ENCODE assay signal across 8 mouse cellular contexts in the genomic region with DNA sequence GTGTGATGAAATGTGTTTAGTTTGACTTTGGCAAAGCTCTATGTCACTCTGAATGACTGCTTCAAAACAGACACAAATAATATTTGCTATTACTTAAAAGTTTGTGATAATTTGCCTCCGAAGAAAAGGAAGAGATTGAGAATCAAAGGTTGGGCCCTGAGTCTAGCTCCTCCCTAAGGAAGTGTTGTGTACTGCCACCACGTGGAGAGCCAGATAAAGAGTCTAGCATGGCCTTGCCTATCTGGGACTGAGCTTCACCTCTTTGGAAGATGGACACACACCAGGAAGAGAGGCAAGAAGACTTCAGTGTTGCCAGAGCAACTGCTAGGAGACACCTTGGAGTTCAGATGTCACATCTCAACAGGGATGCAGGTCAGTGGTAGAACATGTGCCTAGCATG.
DNase-seq lines count a peak whose midpoint lies in the region; ATAC-seq and TF ChIP-seq lines count a peak whose summit lies in the region.
"Had no signal": no experiment of that assay in that cellular context is flagged by ENCODE, and none has a peak within 500 bp of the region (broad histone marks: within the 10 kb centered on the region; RNA-seq: fewer than 3 reads in every experiment).

No protein-coding gene starts in this region.

- peaks cover 4% of the 10 kb centered on the region; the same call in 1 of the 2 replicates for H3K4me1 ChIP-seq in midbrain, embryonic 11.5 days (ENCODE audit: control insufficient read depth, insufficient read depth, low read length)
- no peaks in the 10 kb centered on the region for H3K4me1 ChIP-seq in midbrain, embryonic 15.5 days
- H3K4me1 ChIP-seq in ES-E14 (ENCODE audit: control insufficient read depth in 2 of 2, insufficient read depth in 2 of 2, low read length in 2 of 2, poor library complexity in 1 of 2) = no peaks in the 10 kb centered on the region
- H3K4me1 ChIP-seq in liver, postnatal 0 days (ENCODE audit: insufficient read depth) = peaks cover 9% of the 10 kb centered on the region
- H3K4me1 ChIP-seq: liver, embryonic 15.5 days had no signal

- WGBS in midbrain, embryonic 11.5 days = 48% methylated on average over 2 of the region's 2 CpGs
- WGBS in midbrain, embryonic 15.5 days = 30% methylated on average over 2 of the region's 2 CpGs
- WGBS in liver, postnatal 0 days (ENCODE audit: insufficient replicate concordance) = 14% methylated on average over 2 of the region's 2 CpGs

- H3K4me3 ChIP-seq in midbrain, embryonic 11.5 days (ENCODE audit: low read depth, low read length) = no peak overlapping the region
- H3K4me3 ChIP-seq in midbrain, embryonic 15.5 days = no peak overlapping the region
- H3K4me3 ChIP-seq in ES-E14 (ENCODE audit: insufficient read depth in 1 of 2, low read depth in 1 of 2, low read length in 2 of 2, poor library complexity in 1 of 2, severe bottlenecking in 1 of 2) = no peak overlapping the region
- no peak overlapping the region for H3K4me3 ChIP-seq in liver, postnatal 0 days (ENCODE audit: low read depth, low read length)
- H3K4me3 ChIP-seq: liver, embryonic 15.5 days had no signal

- in situ Hi-C loops in ES-E14 (cut with MboI; ENCODE audit: low sequenced_read_pairs in 2 of 2, unreplicated experiment in 2 of 2) = loop anchor here in 1 of 2 experiments (25.0 kb wide), 1 partner anchor 496 kb away; a partner anchor contains a TSS

- no peaks in the 10 kb centered on the region for H3K36me3 ChIP-seq in midbrain, embryonic 11.5 days (ENCODE audit: control insufficient read depth, insufficient read depth, low read length)
- no peaks in the 10 kb centered on the region for H3K36me3 ChIP-seq in midbrain, embryonic 15.5 days (replicated peaks)
- no peaks in the 10 kb centered on the region for H3K36me3 ChIP-seq in ES-E14 (ENCODE audit: control insufficient read depth, insufficient read depth, low read length, poor library complexity, severe bottlenecking)
- H3K36me3 ChIP-seq in liver, postnatal 0 days (replicated peaks; ENCODE audit: insufficient read depth, low read length) = no peaks in the 10 kb centered on the region
- H3K36me3 ChIP-seq: liver, embryonic 15.5 days had no signal

- no peak overlapping the region for H3K27ac ChIP-seq in midbrain, embryonic 11.5 days (ENCODE audit: low read depth, low read length)
- H3K27ac ChIP-seq in midbrain, embryonic 15.5 days = no peak overlapping the region
- no peak overlapping the region for H3K27ac ChIP-seq in ES-E14 (ENCODE audit: insufficient read depth, low read depth, low read length, poor library complexity, severe bottlenecking)
- H3K27ac ChIP-seq in liver, postnatal 0 days (ENCODE audit: low read depth) = no peak overlapping the region
- H3K27ac ChIP-seq: liver, embryonic 15.5 days had no signal

- H3K9me3 ChIP-seq in midbrain, embryonic 11.5 days (ENCODE audit: control insufficient read depth, low read length) = no peaks in the 10 kb centered on the region
- H3K9me3 ChIP-seq in midbrain, embryonic 15.5 days = no peaks in the 10 kb centered on the region
- H3K9me3 ChIP-seq in ES-E14 (ENCODE audit: control insufficient read depth, insufficient read depth, low read depth, low read length) = no peaks in the 10 kb centered on the region
- H3K9me3 ChIP-seq in liver, postnatal 0 days (ENCODE audit: low read length) = no peaks in the 10 kb centered on the region
- H3K9me3 ChIP-seq: liver, embryonic 15.5 days had no signal

- TF ChIP-seq CTCF in liver, postnatal 0 days (IDR thresholded peaks at IDR 0.05; ENCODE audit: low read depth) = peak; percentile 79

- H3K27me3 ChIP-seq in midbrain, embryonic 11.5 days (ENCODE audit: control insufficient read depth, insufficient read depth, low read length) = no peaks in the 10 kb centered on the region
- no peaks in the 10 kb centered on the region for H3K27me3 ChIP-seq in midbrain, embryonic 15.5 days (replicated peaks)
- no peaks in the 10 kb centered on the region for H3K27me3 ChIP-seq in liver, postnatal 0 days (ENCODE audit: insufficient read depth, low read length)
- H3K27me3 ChIP-seq: liver, embryonic 15.5 days had no signal

- DNase-seq in midbrain, embryonic 11.5 days (ENCODE audit: low spot score, missing footprints) = peak; percentile 76
- DNase-seq in ES-E14 (ENCODE audit: low read depth, low spot score) = peak; percentile 4
- DNase-seq in liver, postnatal 0 days = peak; percentile 37
- DNase-seq in thymus, postnatal 10 days (ENCODE audit: low spot score in 2 of 2) = peak; percentile 41 to 66

- no peak overlapping the region for H3K4me2 ChIP-seq in midbrain, embryonic 11.5 days
- no peak overlapping the region for H3K4me2 ChIP-seq in midbrain, embryonic 15.5 days
- H3K4me2 ChIP-seq in liver, postnatal 0 days (ENCODE audit: low read depth, low read length) = no peak overlapping the region
- H3K4me2 ChIP-seq: liver, embryonic 15.5 days had no signal

- no peak for ATAC-seq in midbrain, embryonic 11.5 days (ENCODE audit: low FRiP score)
- no peak for ATAC-seq in midbrain, embryonic 15.5 days (replicated peaks)
- peak; percentile 89 for ATAC-seq in cerebellum, adult (ENCODE audit: insufficient number of reproducible peaks, low FRiP score, low TSS enrichment)
- ATAC-seq in granulocyte monocyte progenitor cell, adult 5-6 weeks (replicated peaks; ENCODE audit: poor library complexity, severe bottlenecking) = peak; percentile 71
- ATAC-seq in liver, postnatal 0 days = no peak

- TF ChIP-seq EP300 in liver, postnatal 0 days (IDR thresholded peaks at IDR 0.05; ENCODE audit: low read depth) = no peak

- H3K9ac ChIP-seq in midbrain, embryonic 11.5 days (ENCODE audit: low read length) = no peak overlapping the region
- H3K9ac ChIP-seq in midbrain, embryonic 15.5 days = no peak overlapping the region
- no peak overlapping the region for H3K9ac ChIP-seq in ES-E14 (ENCODE audit: insufficient read depth, low read depth, low read length, poor library complexity, severe bottlenecking)
- no peak overlapping the region for H3K9ac ChIP-seq in liver, postnatal 0 days (replicated peaks)
- H3K9ac ChIP-seq: liver, embryonic 15.5 days had no signal

TF ChIP-seq in ES-E14, 5 proteins besides CTCF, POLR2A, EP300 and RAD21:
- TF ChIP-seq ZC3H11A (IDR thresholded peaks at IDR 0.05; ENCODE audit: borderline replicate concordance, low read depth, low read length) = no peak

Comparison
In these comparisons a context has a peak if more than half of its experiments do, and no peak if none do; other contexts are left out.
1. ATAC-seq: peak in cerebellum, adult (single experiment) and granulocyte monocyte progenitor cell, adult 5-6 weeks (single experiment); none in midbrain, embryonic 11.5 days (single experiment), midbrain, embryonic 15.5 days (single experiment) and liver, postnatal 0 days (single experiment).
2. DNase-seq: peak in every context shown above with its lines; median percentile 76 in midbrain, embryonic 11.5 days; 54 in thymus, postnatal 10 days; 37 in liver, postnatal 0 days; 4 in ES-E14.